Mouse (Mus musculus) right cerebral cortex, postnatal 36 days (tissue): ENCODE results near the gene Sec14l5.
"Not testable (repeated sequence)": the region's sequence is repeated elsewhere in the genome, so short reads cannot be mapped to it uniquely, and the experiment has no call there.

Source experiments
- DNase-seq, 2 experiments: peaks; one replicate each; pipeline ENCODE4 v3.0.0; 2022; ENCODE audit warnings: low spot score in 2 of 2, mixed read lengths in 1 of 2

Sec14l5 gene

GRCm38 (mm10) chr16:5214126-5214525, 67.2 kb downstream of the Sec14l5 start:
- DNase-seq: no peak

- DNase-seq: no peak
These were observed 69.8 kb downstream of the Sec14l5 start for GRCm38 (mm10) chr16:5216686-5217085.

- DNase-seq: no peak
These were observed 70.6 kb downstream of the Sec14l5 start for GRCm38 (mm10) chr16:5217341-5218133.

GRCm38 (mm10) chr16:5221403-5221802, 74.5 kb downstream of the Sec14l5 start:
- DNase-seq: no peak

- DNase-seq: no peak
These were observed 75.2 kb downstream of the Sec14l5 start, which contains the start of gene AU021092 for GRCm38 (mm10) chr16:5222140-5222539. Gene AU021092 (minus strand): TSS chr16:5222299.

GRCm38 (mm10) chr16:5226534-5226933, 79.6 kb downstream of the Sec14l5 start:
- not testable (repeated sequence) for DNase-seq

GRCm38 (mm10) chr16:5227501-5227900, 80.6 kb downstream of the Sec14l5 start:
- DNase-seq: not testable (repeated sequence)

- DNase-seq: not testable (repeated sequence)
These were observed 81.2 kb downstream of the Sec14l5 start for GRCm38 (mm10) chr16:5228103-5228502.

GRCm38 (mm10) chr16:5232982-5233381, 86.1 kb downstream of the Sec14l5 start:
- DNase-seq: no peak

- peak; percentile 90 to 91 for DNase-seq
These were observed 86.8 kb downstream of the Sec14l5 start, which contains the start of gene Alg1 for GRCm38 (mm10) chr16:5233418-5234313. Gene Alg1 (plus strand): TSS chr16:5233621.
